In genomic region chr13:56072268-56072607, GRCm38 (mm10) we compare ENCODE assay signal across 9 mouse cellular contexts.
DNase-seq lines count a peak whose midpoint lies in the region.
"Had no signal": no experiment of that assay in that cellular context is flagged by ENCODE, and none has a peak within 500 bp of the region (broad histone marks: within the 10 kb centered on the region; RNA-seq: fewer than 3 reads in every experiment).

No protein-coding gene starts in this region.

- peak; percentile 25 for DNase-seq in adrenal gland, postnatal 10 days
- no peak for DNase-seq in adrenal gland, postnatal 4 days (ENCODE audit: low spot score in 2 of 2)
- DNase-seq in layer of hippocampus, postnatal 10 days (ENCODE audit: low spot score in 2 of 2), result peak; percentile 59 to 66
- no peak for DNase-seq in layer of hippocampus, postnatal 25 days (ENCODE audit: extremely low spot score in 1 of 2, low spot score in 1 of 2)
- DNase-seq in thymus, postnatal 14 days, result peak; percentile 28
- DNase-seq in thymus, postnatal 25 days, result no peak
- no peak for DNase-seq in spleen, postnatal 36 days (ENCODE audit: low spot score in 2 of 2)
- DNase-seq in kidney, adult 8-10 months, result no peak
- DNase-seq: B cell, adult 2 months had no signal

Comparison
In these comparisons a context has a peak if more than half of its experiments do, and no peak if none do; other contexts are left out.
1. DNase-seq: peak in adrenal gland, postnatal 10 days (single experiment), layer of hippocampus, postnatal 10 days (2 of 2) and thymus, postnatal 14 days (single experiment); none in adrenal gland, postnatal 4 days (0 of 2), layer of hippocampus, postnatal 25 days (0 of 2), thymus, postnatal 25 days (single experiment), spleen, postnatal 36 days (0 of 2) and kidney, adult 8-10 months (0 of 2).